Mouse (Mus musculus) heart, postnatal 0 days (tissue): ENCODE data around the gene Lamtor2.
"Not testable (repeated sequence)": the region's sequence is repeated elsewhere in the genome, so short reads cannot be mapped to it uniquely, and the experiment has no call there.

Source experiments
- CTCF ChIP-seq: IDR thresholded peaks from 2 replicates; pipeline ENCODE4 v1.5.1; 2016; ENCODE audit warnings: antibody characterized with exemption, control low read depth, low read depth
- EP300 ChIP-seq: IDR thresholded peaks from 2 replicates; pipeline ENCODE4 v1.6.1; 2016; ENCODE audit warnings: antibody characterized with exemption, low read depth

- TF ChIP-seq CTCF, EP300: not testable (repeated sequence)
Measured at GRCm38 (mm10) chr3:88577846-88578245, 25.0 kb upstream of the Lamtor2 start.
